Mouse (Mus musculus): ENCODE data around the gene Pigq.

Pigq gene

DNA sequence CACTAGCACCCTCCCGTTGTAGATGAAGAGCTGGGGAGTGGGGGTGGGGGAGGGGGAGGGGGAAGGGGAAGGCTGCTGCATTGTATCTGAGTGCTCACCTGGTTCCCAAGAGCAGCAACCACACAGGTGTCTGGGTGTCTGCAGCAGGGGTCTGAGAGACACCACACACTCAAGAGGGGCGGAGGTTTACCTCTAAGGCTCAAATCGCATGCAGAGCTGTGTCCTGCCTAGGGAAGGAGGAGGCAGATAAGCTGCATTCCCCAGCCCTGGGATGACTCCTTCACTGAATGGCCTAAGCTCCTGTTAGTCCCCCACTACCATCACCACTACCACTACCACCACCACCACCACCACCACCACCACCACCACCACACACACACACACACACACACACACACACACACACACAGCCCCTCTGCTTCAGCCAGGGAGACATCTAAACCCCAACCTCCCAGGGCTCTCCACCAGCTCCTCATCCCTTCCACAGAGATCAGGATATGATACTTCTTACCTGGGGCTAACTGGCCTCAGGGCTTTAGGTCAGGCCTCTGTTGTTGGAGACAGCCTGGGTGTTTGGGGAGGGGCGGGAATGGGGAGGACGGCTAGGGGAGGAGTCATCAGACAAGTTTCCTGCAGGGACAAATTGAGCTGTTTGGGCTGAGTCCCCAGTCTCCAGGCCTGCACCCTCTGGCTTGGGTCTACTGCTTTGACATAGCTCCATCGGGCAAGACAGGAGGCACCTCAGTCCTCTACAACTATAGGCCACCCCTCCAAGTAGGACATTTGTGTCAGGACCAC, at the start of gene Pigq, which contains the start of gene Nhlrc4:
Gene Pigq (minus strand): TSS at position 571 of the 798 bp plus-strand sequence.
Gene Nhlrc4 (minus strand): TSS at position 596 of the 798 bp plus-strand sequence.
- no peak for DNase-seq

DNA sequence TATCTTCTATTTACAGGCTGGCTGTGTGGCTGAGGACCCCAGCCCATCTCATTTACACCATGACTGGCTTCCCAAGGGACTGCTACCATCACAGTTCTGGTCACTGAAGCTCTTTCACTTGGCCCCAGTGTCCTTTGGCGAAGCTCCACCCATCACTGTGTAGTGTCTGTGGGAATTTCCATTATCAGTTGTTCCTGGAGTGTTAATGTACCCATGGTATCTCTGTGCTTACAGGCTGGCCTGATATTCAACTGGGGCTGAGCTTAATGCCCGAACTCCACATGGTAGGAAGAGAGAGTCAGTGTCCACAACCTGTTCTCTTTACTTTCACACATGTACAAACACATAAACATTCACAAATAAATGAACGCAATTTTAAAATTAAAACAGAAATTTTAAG, 48.8 kb upstream of the Pigq start:
- DNase-seq: no peak

DNA sequence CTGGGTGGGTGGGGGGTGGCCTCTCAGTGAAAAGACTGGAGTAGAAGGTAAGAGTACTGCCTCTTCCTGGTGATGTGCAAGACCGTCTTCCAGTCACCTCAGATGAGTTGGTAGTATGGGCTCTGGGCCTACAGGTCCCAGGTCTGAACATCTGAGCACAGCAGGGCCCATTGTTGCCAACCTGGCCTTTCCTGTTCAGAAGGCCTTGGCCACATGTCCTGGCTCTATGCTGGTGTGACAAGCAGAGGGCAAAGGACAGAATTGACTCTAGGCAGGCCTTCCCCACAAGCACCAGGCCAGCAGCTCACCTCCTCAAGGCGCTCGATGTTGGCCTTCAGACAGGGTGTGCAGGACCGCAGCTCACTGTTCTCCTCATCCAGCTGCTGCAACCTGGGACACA, 47.5 kb upstream of the Pigq start:
- DNase-seq: no peak

DNA sequence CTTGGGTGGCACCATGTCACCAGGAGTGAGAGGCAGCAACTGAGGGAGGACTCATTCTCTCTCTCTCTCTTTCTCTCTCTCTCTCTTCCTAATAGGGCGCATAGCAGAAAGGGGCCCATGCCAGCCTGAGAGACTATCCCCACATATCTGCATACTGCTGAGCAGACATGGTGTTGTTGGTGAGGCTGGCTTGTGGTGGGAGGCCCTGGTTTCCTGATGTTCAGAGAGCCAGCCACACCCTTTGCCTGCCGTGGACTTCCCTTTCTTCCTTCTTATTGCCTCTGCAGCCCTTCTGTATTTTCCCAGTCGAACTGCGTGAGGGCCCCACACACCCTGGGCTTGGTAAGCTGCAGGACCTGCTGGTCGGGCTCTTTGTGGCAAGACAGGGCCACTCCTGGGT, 45.6 kb upstream of the Pigq start:
- DNase-seq: no peak

DNA sequence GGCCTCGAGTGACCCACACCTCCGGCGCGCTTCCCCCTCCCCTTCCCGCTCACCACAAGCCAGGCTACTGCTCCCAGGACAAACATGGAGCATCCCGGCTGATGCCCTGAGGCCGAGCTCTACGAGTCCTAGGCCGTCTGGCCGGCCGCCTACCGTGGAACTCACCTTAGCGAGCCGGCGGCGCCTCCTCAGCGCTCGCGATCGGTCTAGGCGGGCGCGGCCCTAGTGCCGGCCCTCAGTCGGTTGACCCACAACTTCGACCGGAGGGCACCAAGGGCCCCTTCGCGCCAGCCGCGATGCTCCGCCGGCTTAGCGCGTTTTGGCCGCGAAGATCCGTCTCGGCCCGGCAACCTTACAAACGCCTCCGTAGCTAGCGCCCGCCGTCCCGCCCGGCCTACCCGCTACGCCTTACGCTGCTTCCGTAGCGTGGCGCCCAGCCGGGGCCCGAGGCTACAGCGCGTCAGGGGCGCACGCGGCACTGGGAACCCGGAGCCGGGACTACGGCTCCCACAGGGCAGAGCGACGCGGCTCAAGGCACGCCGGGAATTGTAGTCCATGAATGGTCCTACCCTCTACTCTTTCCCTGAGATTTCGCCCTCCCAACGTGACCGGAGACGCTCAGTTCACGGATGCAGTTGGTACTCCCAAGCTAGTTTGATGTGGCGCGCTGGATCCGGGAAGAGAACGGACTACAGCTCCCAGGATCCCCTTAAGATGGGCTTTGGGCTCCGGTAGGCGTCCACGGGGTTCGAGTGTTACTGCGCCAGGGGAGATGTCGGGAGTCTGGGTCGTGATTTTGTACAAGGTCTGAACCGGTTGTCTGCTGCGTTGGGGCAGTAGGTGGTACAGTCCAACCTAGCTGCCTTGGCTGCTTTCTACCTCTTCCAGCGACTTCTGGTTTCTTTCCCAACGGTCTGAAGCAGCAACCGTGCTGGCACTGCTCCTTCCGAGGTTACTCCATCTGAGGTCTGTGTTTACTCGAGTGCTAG, 40.9 kb upstream of the Pigq start, which contains the start of gene Capn15:
Gene Capn15 (minus strand): TSS at position 491 of the 989 bp plus-strand sequence.
- peak; percentile 92 for DNase-seq

DNA sequence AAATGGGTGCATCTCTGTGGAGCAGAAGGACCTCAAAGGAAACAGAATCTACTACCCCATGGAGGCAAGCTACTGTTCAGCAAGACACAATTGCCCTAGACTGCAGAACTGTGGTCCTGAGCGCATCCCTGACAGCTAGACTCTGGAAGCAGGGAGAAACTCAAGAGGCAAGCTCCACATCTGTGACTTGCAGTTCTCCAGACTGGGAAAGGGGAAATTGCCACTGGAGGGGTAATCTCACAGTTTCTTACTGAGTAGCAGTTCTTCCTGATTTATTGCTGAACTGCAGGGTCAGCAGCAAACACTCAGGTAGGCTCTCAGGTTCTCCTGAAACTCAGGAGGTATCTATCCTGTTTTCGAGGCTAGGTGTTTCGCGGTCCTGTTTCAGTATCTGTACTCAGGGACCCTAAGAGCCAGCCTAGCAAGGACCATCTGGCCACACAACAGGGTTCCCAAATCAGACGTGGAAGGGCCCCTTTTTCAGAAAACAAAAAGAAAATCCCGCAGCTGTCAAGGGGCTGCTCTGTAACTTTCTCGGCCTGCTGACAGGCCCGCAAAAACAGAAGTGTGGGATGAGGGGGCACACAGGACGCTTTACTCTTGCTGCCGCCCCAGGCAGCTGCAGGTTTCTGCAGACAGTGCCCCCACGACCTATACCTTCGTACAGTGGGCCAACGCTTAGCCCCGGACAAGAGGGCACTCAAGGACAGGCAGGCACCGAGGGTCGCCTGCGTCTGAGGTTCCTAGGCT, 40.0 kb upstream of the Pigq start:
- DNase-seq: no peak

DNA sequence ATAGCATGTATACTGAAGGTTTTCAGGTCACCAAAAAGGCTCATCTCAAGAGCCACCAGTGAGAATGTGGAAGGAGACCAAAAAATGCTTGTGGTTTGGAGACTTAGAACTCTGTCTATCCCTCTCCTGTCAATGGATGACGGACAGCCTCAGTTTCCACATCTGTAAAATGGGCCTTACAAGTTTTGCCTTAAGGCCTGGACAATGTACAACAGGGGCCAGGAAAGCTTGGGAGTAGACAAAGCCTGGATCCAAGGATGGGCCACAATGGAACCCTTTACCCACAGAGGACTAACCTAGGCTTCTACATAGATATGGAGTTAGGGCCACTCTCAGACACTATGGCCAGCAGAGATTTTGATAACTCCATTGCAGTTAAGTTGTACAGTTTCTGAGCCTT, 39.3 kb upstream of the Pigq start:
- DNase-seq: no peak

DNA sequence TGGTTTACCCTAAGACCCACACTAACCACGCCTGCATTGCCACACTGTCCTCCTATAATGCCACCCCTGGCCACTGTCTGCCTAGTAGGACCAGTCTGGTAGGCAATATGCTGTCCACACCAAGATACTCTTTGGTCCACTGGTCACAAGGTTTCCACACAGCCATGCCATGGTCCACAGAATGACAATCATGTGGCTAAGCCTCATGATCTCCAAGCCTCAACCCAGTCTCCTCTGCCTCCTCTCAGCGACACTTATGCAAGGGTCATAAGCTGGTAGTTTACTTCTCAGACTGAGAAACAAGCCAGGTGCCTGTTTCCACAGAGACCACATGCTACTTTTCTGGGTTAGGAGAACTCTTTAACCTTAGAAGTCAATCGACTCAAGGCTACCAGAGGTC, 38.2 kb upstream of the Pigq start:
- DNase-seq: no peak

DNA sequence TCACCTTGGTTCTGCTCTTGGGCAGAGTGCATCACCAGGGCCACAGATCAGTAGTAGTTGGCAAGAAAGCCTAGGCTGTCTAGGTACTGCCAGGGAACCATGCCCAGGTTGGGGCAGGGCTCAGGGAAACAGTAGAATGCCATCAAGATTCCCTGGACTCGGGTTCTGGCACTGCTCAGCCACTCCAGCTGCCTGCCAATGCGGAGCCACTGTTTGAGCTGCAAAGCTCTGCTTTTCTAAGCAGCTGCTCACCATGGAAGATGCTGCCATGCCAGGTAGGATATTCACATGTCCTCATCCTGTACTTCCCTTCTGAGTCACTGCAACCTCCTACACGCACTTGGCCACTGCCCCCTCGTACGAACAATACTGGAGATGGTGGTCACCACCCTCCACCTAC, 36.1 kb upstream of the Pigq start:
- DNase-seq: peak; percentile 65

DNA sequence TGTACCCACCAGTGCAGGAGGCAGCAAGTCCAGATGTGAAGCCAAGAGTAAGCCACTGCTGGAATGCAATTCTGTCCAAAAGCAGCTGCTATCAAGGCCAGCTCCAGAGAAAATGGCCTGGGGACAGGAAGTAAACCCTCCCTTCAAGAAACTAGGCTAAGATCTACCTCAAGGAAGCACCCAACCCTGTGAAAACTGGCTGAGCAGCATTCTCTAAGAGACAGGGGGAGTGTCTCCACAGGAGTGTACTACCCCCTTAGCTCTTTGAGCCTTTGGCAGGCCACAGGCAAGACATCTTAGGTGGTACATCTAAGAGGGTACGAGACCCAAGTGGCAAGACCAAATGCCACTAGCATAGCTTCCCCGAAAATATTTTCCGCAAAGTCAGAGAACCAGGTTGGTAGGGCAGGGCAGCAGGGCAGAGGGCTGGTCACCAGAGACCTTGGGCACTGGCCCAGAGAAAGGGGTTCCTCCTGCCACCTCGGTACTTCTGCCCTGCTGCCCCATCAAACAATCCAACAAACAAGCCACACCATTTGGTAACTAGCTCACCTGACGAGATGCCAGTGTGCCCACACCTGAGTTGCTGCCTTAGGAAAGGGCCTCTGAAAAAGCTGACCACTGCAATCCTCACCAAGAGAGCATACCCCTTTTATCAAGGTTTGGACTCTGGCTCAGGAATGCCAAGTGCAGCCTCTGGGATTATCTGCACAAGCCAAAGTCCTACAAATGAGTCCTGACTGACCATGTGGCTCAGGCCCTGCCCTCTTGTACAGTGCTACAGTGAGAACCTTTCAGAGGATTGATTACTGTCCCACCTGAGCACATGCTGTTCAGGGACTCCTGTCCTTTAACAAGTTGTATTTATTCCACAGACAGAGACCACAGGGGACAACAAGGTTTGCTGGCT, 35.3 kb upstream of the Pigq start:
- peak; percentile 12 for DNase-seq

DNA sequence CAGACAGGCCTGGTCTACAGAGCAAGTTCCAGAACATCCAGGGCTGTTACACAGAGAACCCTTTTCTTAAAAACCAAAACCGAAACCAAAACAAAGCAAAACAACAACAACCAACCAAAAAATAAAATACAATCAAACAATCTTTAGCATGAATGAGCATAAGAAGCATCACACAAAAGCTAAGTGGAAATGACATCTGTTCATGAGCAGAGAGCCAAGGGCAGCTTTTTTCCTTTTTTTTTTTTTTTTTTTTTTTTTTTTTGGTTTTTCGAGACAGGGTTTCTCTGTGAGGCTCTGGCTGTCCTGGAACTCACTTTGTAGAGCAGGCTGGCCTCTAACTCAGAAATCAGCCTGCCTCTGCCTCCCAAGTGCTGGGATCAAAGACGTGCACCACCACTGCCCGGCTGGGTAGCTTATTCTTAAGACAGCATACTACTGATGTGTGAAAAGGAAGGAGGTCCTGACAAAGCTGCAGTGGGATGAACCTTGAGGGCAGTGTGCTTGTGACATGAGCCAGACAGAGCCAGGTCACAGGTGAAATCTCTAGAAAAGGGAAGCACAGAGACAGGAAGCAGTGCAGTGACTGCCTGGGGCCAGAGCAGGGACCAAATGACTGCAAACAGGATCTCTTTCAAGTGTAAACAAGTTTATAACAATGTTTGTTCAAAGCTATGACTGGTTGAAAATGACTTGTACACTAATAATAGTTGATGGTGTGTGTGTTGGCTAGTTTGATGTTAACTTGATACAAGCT, 26.4 kb upstream of the Pigq start:
- no peak for DNase-seq

DNA sequence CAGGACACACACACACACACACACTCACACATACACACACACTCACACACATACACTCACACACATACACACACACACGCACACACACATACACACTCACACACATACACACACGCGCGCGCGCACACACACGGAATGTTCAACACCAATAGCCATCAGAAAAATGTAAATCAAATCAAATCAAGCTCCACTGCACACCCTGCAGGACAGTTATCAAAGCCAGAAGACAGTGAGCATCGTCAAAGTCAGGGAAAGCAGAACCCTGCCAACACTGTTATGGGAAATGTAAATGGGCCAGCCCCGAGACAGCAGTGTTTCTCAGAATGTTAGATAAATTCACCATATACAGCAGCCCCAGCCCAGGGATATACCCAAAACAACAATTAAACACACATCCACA, 25.7 kb upstream of the Pigq start:
- no peak for DNase-seq

DNA sequence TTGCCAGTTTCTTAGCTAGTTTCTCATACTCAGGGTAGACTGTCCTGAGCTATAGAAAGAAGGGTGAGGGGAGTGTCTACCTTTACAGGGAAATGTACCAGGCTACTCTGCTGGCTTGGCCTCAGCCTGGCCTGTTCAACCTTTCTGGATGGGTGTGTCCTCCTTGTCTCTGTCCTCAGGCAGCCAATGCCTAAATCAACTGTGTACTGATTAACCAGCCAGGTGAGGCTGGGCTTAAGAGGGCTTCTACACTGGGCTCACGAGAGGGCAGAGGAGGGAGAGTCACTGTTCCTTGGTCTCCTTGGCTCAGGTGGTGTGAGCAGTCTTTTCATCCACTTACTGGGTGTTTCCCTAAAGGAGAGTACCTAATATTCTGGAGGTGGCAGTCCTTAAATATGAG, 23.4 kb upstream of the Pigq start:
- DNase-seq: no peak

DNA sequence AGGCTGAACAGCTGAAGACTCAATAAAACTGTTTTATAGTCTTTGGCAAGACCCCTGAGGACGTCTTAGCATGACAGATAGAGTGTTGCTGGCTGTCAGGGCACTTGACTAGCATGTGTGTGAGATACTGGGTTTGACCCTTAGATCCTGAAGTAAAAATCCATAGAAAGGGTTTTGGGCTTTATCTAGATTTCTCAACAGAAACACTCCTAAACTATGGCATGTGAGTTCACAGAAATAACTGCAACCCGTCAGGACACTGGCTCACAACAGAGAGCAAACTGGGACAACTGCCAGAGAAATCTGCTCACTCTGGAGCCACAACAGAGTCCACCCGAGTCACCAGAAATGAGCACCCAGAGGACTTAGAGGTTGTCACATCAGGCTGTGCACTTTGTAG, 22.9 kb upstream of the Pigq start:
- DNase-seq: no peak

DNA sequence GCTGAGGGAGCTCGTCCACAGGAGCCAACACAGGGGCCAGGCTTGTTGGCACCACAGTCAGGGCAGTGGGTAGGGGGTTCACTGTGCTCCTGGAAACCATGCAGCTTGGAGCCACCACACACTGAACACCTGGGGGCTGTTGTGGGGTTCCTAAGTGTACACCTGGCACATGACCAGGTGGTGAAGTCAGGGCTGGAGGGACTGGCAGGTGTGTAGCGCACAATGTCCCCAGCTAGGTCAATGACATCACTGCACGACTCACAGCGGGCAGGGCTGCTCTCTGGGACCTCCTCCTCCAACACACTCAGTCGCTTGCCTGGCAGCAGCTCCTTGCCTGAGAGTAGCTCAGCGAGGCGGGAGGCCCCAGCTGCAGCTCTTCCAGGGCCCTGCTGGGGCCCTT, 19.5 kb upstream of the Pigq start:
- DNase-seq: no peak

DNA sequence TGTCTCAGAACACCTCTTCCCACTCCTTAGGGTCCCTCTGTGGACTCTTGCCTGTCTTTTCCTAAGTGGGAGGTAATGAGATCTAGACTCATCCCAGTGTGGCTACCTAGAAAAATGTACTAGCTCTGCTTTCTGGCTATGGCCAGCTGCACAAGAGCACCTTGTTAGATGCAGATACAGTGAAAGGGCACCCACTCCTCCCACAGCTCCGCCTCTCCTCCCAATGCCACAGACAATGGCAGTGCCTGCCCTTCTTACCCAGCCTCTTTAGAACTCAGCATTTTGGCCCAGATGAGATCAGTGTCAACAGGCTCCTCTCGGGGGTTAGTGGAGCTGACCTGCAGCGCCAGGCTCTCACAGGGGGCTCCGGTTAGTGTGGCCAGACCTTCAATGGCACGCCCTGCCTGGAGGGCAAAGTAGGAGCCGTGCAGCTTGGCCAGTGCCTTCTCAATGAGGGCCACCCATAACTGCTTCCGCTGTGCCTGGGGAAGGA, 17.7 kb upstream of the Pigq start:
- DNase-seq: no peak

DNA sequence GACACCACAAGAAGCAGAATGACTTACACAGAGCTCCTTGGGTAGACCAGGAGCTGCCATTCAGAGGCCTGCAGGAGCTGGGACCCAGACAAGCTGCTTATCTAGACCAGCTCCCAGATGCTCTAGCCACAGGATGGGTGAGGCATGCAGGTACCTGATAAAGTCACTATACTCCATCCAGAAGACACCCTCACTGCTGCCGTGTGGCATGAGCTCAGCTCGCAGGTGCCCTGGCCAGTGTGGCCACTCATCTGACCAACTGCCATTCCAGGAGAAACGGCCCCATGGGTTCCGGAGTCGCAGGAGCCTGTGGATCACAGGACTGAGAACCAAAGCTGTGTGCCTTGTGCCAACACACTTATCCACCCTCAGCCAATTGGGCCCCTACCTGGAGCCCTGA, 16.8 kb upstream of the Pigq start:
- no peak for DNase-seq

DNA sequence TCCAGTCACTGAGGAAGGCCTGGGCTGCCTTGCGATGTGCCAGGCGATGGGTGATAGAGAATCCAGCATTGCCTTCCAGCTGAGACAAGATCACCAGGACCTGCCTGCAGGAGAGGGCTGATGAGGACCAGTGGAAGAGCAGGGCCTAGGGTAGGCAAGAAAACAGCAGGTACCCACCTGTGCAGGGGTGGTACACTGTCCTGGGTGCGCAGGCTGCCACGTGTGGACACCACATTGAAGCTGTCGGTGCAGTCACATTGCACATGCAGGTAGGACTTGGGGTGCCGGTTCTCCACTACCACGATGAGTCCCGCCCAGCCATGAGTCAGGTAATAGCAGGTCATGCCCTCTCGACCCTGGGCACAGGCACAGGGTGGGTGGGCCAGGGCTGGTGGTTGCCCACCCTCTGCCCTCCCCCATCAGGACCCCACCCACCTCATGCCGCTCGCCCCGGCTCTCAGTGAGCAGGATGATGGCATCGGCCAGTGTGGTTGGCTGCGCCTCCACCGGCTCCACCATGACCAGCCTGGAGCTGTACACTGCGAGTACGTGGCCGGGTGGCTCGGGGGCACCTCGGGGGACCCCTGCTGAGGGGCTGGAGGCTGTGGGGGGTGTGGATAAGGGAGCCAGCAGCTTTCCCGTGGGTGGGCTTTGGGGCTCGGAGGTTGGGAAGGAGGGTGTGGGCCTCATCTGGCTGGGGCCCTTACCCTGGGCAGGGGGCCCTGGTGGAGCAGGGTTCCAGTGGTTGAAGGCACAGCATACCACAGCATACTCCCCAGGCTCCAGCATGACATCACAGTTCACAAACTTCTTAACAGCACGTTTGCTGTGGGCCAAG, 15.1 kb upstream of the Pigq start:
- no peak for DNase-seq

DNA sequence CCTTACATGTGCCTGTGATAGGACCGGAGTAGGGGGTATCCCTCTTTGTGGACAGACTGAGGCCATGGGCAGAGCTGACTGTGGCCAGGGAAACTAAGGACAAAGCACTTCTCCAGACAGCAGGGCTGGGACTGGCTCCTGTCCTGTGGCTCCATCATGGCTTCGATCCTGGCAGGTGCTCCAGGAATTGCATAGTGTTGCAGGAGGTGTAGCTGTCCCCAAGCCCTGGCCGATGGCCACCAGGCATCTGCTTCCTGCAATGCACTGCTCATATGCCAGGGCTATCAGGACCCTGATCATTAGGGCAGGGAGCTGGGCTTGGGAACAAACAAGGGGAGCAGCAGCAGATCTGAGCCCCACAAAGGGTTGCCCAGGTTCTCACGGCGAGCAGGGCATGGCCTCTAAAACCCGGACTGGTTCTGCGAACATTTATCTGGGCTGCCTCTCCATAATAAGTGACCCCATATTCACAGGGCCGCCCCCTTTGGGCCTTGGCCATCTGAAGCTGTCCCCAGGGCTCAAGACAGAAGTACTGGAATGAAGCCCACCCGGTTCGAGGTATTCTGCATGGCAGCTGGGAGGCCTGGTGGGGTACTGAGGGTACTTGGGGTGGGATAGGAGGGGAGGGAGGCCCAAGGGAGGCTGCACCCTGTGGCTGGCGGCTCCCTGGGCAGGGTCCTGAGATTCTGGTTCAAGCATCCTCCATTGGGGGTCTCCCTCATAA, 14.2 kb upstream of the Pigq start:
- DNase-seq: peak; percentile 56

Data from cerebellum, adult 11 months (tissue).